Mouse (Mus musculus) CH12.LX (cell line): ENCODE results near the gene Traf2.

Experiments
- CTCF ChIP-seq, 2 experiments: IDR thresholded peaks in 1 of 2; conservative IDR thresholded peaks in 1 of 2; 2 replicates each; pipeline ENCODE4 v1.5.1; 2011 to 2012; ENCODE audit warnings: low read depth in 2 of 2, low read length in 2 of 2, improper control_type of control experiment in 1 of 2, inconsistent platforms in 1 of 2, mild to moderate bottlenecking in 1 of 2, moderate library complexity in 1 of 2
- NRF1 ChIP-seq: IDR thresholded peaks from 2 replicates; pipeline ENCODE4 v1.6.1; 2014; ENCODE audit warnings: low read depth, mild to moderate bottlenecking, inconsistent platforms, low read length, improper control_type of control experiment, moderate library complexity
- PAX5 ChIP-seq: IDR thresholded peaks from 2 replicates; pipeline ENCODE4 v1.6.1; 2012; ENCODE audit warnings: low read length, inconsistent platforms, mixed read lengths
- UBTF ChIP-seq: IDR thresholded peaks from 2 replicates; pipeline ENCODE4 v1.6.1; 2012; ENCODE audit warnings: low read depth, mild to moderate bottlenecking, inconsistent platforms, low read length, improper control_type of control experiment, moderate library complexity

GRCm38 (mm10) chr2:25534866-25535182 lies 11.9 kb downstream of the Traf2 start:
- TF ChIP-seq NRF1, result no peak
- no peak for TF ChIP-seq UBTF
- TF ChIP-seq CTCF (conservative IDR thresholded peaks at IDR 0.05 in 1 of 2, IDR thresholded peaks at IDR 0.05 in 1 of 2; ENCODE audit: low read depth in 2 of 2, low read length in 2 of 2), result no peak
- no peak for TF ChIP-seq PAX5
